Mouse (Mus musculus) liver, postnatal 0 days (tissue): ENCODE data around the gene Rab6b.

Experiments used
- CTCF ChIP-seq: sonication (generic); IDR thresholded peaks from 2 replicates; pipeline ENCODE4 v1.5.1; 2016; ENCODE audit warnings: antibody characterized with exemption, low read depth
- EP300 ChIP-seq: IDR thresholded peaks from 2 replicates; pipeline ENCODE4 v1.6.1; 2016; ENCODE audit warnings: antibody characterized with exemption, low read depth, mild to moderate bottlenecking

GRCm38 (mm10) chr9:103229037-103229867 lies 117.7 kb downstream of the Rab6b start:
- no peak for TF ChIP-seq CTCF
- TF ChIP-seq EP300, result no peak
